Mouse (Mus musculus) C2C12 (cell line): ENCODE measurements around the gene Castor1. TPM values are rescaled to one million over a fixed set of nuclear protein-coding genes. Genes with fewer than 3 reads are reported as not detected.

ENCODE experiments used
- H3K27me3 ChIP-seq: one replicate; pipeline ENCODE4 v1.6.1; 2011; ENCODE audit not compliant: control insufficient read depth, insufficient read depth, insufficient read length
- H3K36me3 ChIP-seq: one replicate; pipeline ENCODE4 v1.6.1; 2011; ENCODE audit not compliant: control insufficient read depth, insufficient read depth
- H3K4me3 ChIP-seq: one replicate; pipeline ENCODE4 v1.5.1; 2011; ENCODE audit warnings: mild to moderate bottlenecking, control low read depth; ENCODE audit not compliant: poor library complexity, insufficient read depth, severe bottlenecking
- H3K79me2 ChIP-seq: one replicate; pipeline ENCODE4 v1.6.1; 2011; ENCODE audit not compliant: control insufficient read depth, insufficient read depth
- H3K79me3 ChIP-seq: one replicate; pipeline ENCODE4 v1.6.1; 2011; ENCODE audit warnings: low read depth, control low read depth
- H3ac ChIP-seq: one replicate; pipeline ENCODE3; 2011; ENCODE audit warnings: low read depth; ENCODE audit not compliant: control insufficient read depth, insufficient read length
- CEBPB ChIP-seq: IDR thresholded peaks from one replicate; pipeline ENCODE4 v1.6.1; 2011; ENCODE audit warnings: low read depth, mild to moderate bottlenecking, control low read depth, moderate library complexity
- CTCF ChIP-seq: IDR thresholded peaks from one replicate; pipeline ENCODE4 v1.5.1; 2011; ENCODE audit not compliant: control insufficient read depth, insufficient read depth, insufficient read length
- FOSL1 ChIP-seq: IDR thresholded peaks from one replicate; pipeline ENCODE4 v1.8.0; 2011; ENCODE audit warnings: mild to moderate bottlenecking, low read length; ENCODE audit not compliant: poor library complexity, insufficient read depth, severe bottlenecking
- MAX ChIP-seq: IDR thresholded peaks from one replicate; pipeline ENCODE4 v1.6.1; 2011; ENCODE audit warnings: mild to moderate bottlenecking, control low read depth
- MYOD1 ChIP-seq: IDR thresholded peaks from one replicate; pipeline ENCODE4 v1.6.1; 2011; ENCODE audit warnings: low read depth; ENCODE audit not compliant: control insufficient read depth, insufficient read length
- MYOG ChIP-seq: IDR thresholded peaks from one replicate; pipeline ENCODE4 v1.6.1; 2011; ENCODE audit not compliant: control insufficient read depth, insufficient read length; ENCODE audit errors: extremely low read depth
- USF1 ChIP-seq: IDR thresholded peaks from one replicate; pipeline ENCODE4 v1.6.1; 2011; ENCODE audit warnings: low read depth, mild to moderate bottlenecking, control low read depth, moderate library complexity
- polyA plus RNA-seq: library from polyadenylated mRNA; unstranded; fragments of >200 nt; fragmentation: generic; extraction: Trizol; gene quantifications from one replicate; pipeline ENCODE4 v1.2.1, GENCODE M21; 2012; ENCODE audit warnings: missing spikeins

The Castor1 gene
- polyA plus RNA-seq, 1 experiment, result 1.5 TPM

DNA sequence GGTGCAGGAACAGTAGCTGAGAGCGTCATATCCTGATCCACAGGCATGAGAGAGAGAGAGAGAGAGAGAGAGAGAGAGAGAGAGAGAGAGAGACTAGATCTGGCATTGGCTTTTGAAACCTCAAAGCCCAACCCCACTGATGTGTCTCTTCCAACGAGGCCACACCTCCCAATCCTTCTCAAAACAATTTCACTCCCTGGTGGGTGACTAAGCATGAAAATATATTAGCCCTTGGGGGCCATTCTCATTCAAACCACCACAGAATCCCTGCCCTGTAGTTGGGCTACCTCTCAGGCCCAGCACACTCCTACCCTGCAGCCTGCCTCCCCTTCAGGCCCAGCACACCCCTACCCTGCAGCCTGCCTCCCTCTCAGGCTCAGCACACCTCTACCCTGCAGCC, 34.9 kb downstream of the Castor1 start:
- H3K79me3 ChIP-seq, result no peaks in the 10 kb centered on the region
- no peak overlapping the region for H3K4me3 ChIP-seq
- H3K36me3 ChIP-seq, result no peaks in the 10 kb centered on the region
- H3K27me3 ChIP-seq, result no peaks in the 10 kb centered on the region
- no peak overlapping the region for H3ac ChIP-seq
- H3K79me2 ChIP-seq, result no peaks in the 10 kb centered on the region
- TF ChIP-seq CTCF (no peak), MAX (no peak), MYOD1 (no peak), USF1 (no peak), FOSL1 (no peak), CEBPB (no peak), MYOG (no peak)

- no peaks in the 10 kb centered on the region for H3K79me2 ChIP-seq
- H3K79me3 ChIP-seq, result no peaks in the 10 kb centered on the region
- H3K36me3 ChIP-seq, result no peaks in the 10 kb centered on the region
- H3K27me3 ChIP-seq, result no peaks in the 10 kb centered on the region
- no peak within 1 kb of the TSS for H3ac ChIP-seq
- TF ChIP-seq CEBPB (no peak), MYOD1 (no peak), CTCF (no peak), USF1 (no peak), MAX (no peak), FOSL1 (no peak), MYOG (no peak)
- H3K4me3 ChIP-seq, result no peak within 1 kb of the TSS
Observed at GRCm38 (mm10) chr11:4256846-4257607, 39.0 kb downstream of the Castor1 start, which contains the start of gene Lif. Gene Lif (plus strand): TSS chr11:4257557.

GRCm38 (mm10) chr11:4257756-4258155, 39.7 kb downstream of the Castor1 start:
- no peaks in the 10 kb centered on the region for H3K36me3 ChIP-seq
- no peaks in the 10 kb centered on the region for H3K79me3 ChIP-seq
- TF ChIP-seq USF1, result no peak
- TF ChIP-seq FOSL1, result no peak
- no peak for TF ChIP-seq CTCF
- no peak for TF ChIP-seq MYOD1
- TF ChIP-seq MAX, result no peak
- no peak for TF ChIP-seq CEBPB
- no peak for TF ChIP-seq MYOG
- no peak overlapping the region for H3ac ChIP-seq
- H3K4me3 ChIP-seq, result no peak overlapping the region
- no peaks in the 10 kb centered on the region for H3K27me3 ChIP-seq
- no peaks in the 10 kb centered on the region for H3K79me2 ChIP-seq

DNA sequence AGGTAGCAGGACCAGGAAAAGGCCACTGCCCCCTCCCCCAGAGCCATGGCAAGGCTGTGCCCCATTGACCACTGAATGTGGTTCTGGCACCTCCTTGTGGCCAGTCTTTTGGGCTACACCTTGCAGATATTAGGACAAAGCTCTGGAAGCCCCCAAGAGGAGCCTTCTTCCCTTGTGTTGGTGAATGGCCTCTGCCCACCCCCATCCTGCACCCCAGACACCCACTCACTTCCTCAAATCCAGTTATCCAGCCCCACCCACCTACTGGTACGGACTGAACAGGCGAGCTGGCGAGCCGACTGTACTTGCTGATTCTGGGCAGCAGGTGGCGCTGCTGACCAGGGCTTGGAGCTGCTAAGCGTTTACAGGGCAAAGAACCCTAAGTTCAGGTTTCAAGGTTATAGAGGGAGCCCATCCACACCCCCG, 40.6 kb downstream of the Castor1 start:
- TF ChIP-seq CEBPB (no peak), FOSL1 (no peak), MAX (no peak), USF1 (no peak), MYOD1 (no peak), CTCF (peak; percentile 97), MYOG (no peak)
- Histone ChIP-seq H3ac (no peak overlapping the region), H3K4me3 (no peak overlapping the region), H3K79me2 (no peaks in the 10 kb centered on the region), H3K36me3 (no peaks in the 10 kb centered on the region), H3K27me3 (no peaks in the 10 kb centered on the region), H3K79me3 (no peaks in the 10 kb centered on the region)

DNA sequence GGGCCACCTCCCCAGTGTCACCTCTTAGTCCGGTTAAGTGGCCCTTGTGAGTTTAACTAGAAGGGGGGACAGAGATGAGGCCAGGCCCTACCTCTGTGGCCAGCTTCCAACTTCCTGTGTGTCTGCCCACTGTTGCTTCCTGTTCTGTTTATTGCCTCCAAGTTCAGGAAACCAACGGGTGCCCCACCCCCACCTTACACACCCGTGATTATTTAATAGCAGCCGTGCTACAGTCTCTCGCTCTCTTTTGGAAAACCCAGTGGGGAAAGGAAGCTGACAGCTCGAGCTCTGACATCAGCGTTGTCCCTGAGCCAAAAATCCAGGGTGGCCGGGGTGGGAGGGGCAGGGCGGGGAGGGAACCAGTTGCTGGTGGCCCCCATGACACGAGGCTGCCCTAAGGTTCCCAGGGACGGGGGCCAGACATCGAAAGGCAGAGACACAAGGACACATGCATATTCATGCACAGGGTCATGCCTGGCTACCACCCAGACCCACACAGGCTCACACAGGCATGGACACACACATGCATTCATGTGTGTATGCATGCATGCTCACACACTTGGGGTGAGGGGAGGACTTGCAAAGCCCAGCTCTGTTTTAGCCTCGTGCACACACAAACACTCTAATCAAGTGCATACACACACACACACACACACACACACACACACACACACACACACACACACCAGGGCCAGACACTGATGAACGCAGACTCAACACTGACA, 42.6 kb downstream of the Castor1 start:
- H3K79me2 ChIP-seq, result peaks cover under 1% of the 10 kb centered on the region
- H3K79me3 ChIP-seq, result no peaks in the 10 kb centered on the region
- no peaks in the 10 kb centered on the region for H3K36me3 ChIP-seq
- no peaks in the 10 kb centered on the region for H3K27me3 ChIP-seq
- H3K4me3 ChIP-seq, result no peak overlapping the region
- no peak for TF ChIP-seq CEBPB
- no peak for TF ChIP-seq MYOG
- TF ChIP-seq FOSL1, result no peak
- no peak for TF ChIP-seq CTCF
- no peak for TF ChIP-seq USF1
- TF ChIP-seq MYOD1, result no peak
- TF ChIP-seq MAX, result no peak
- no peak overlapping the region for H3ac ChIP-seq
